Comparison of ENCODE assay signal across 10 mouse cellular contexts in genomic region chr2:25639890-25640289, GRCm38 (mm10). TPM values are rescaled to one million over a fixed set of nuclear protein-coding genes. Genes with fewer than 3 reads are reported as not detected.
DNase-seq lines count a peak whose midpoint lies in the region; ATAC-seq and TF ChIP-seq lines count a peak whose summit lies in the region.
"Had no signal": no experiment of that assay in that cellular context is flagged by ENCODE, and none has a peak within 500 bp of the region (broad histone marks: within the 10 kb centered on the region; RNA-seq: fewer than 3 reads in every experiment).

No protein-coding gene starts in this region.

- ATAC-seq in limb, embryonic 14.5 days (ENCODE audit: low FRiP score, low read depth): no peak

- no peaks in the 10 kb centered on the region for H3K4me1 ChIP-seq in kidney, adult 2 months (ENCODE audit: control insufficient read depth, insufficient read depth, low read length)
- H3K4me1 ChIP-seq in limb, embryonic 14.5 days (ENCODE audit: control insufficient read depth, insufficient read depth, low read length): no peaks in the 10 kb centered on the region

- TF ChIP-seq POLR2A in kidney, adult 2 months (IDR thresholded peaks at IDR 0.05; ENCODE audit: low read depth, low read length): no peak
- TF ChIP-seq POLR2A in limb, embryonic 14.5 days (IDR thresholded peaks at IDR 0.05; ENCODE audit: borderline replicate concordance, extremely low read depth, insufficient read depth, insufficient read length): no peak

- 22% methylated on average over 6 of the region's 6 CpGs for WGBS in kidney, adult 2 months
- WGBS in limb, embryonic 14.5 days: 18% methylated on average over 6 of the region's 6 CpGs

- DNase-seq in adrenal gland, adult 18-20 months (ENCODE audit: low spot score in 2 of 2): peak; percentile 39 to 55
- DNase-seq in adrenal gland, adult 2 months: no peak
- no peak for DNase-seq in kidney, adult 2 months
- no peak for DNase-seq in kidney, adult 8-10 months
- DNase-seq in urinary bladder, postnatal 14 days (ENCODE audit: low spot score): peak; percentile 41
- DNase-seq in urinary bladder, adult 2 months (ENCODE audit: low spot score): no peak
- peak; percentile 37 for DNase-seq in limb, embryonic 14.5 days (ENCODE audit: low spot score)
- DNase-seq in thymus, postnatal 36 days: peak; percentile 47 to 64

- no peak overlapping the region for H3K27ac ChIP-seq in kidney, adult 2 months (ENCODE audit: insufficient read depth, low read depth, low read length)
- no peak overlapping the region for H3K27ac ChIP-seq in limb, embryonic 14.5 days (replicated peaks; ENCODE audit: low read depth, low read length)
- H3K27ac ChIP-seq: macrophage had no signal

- H3K4me2 ChIP-seq in limb, embryonic 14.5 days (replicated peaks; ENCODE audit: low read depth, low read length, severe bottlenecking): no peak overlapping the region

- no peaks in the 10 kb centered on the region for H3K36me3 ChIP-seq in kidney, adult 2 months (ENCODE audit: control insufficient read depth, insufficient read depth, low read length)
- no peaks in the 10 kb centered on the region for H3K36me3 ChIP-seq in limb, embryonic 14.5 days (ENCODE audit: control insufficient read depth, insufficient read depth, low read length)

- H3K4me3 ChIP-seq in kidney, adult 2 months (ENCODE audit: insufficient read depth, low read depth, low read length): no peak overlapping the region
- H3K4me3 ChIP-seq in limb, embryonic 14.5 days (replicated peaks; ENCODE audit: low read length): no peak overlapping the region

- no peak overlapping the region for H3K9ac ChIP-seq in limb, embryonic 14.5 days (ENCODE audit: low read depth, low read length, severe bottlenecking)

- H3K9me3 ChIP-seq in limb, embryonic 14.5 days (ENCODE audit: control insufficient read depth, low read length): no peaks in the 10 kb centered on the region

- H3K27me3 ChIP-seq in kidney, adult 2 months (replicated peaks; ENCODE audit: control insufficient read depth, insufficient read depth, low read length): no peaks in the 10 kb centered on the region
- H3K27me3 ChIP-seq in limb, embryonic 14.5 days (ENCODE audit: control insufficient read depth, insufficient read depth, low read length): no peaks in the 10 kb centered on the region

- peak; percentile 52 for TF ChIP-seq CTCF in kidney, adult 2 months (conservative IDR thresholded peaks at IDR 0.05; ENCODE audit: insufficient read depth, insufficient read length, low read depth, low read length)

RNA-seq across cellular contexts. Expression of gene Fcna, which starts 12.1 kb away (rescaled TPM):
- 10 to 100 TPM in 1 of 2 experiments, 1 to 10 TPM in 1; 5.3 to 12.3 TPM for total RNA-seq in adrenal gland, adult 18-20 months (2021)
- total RNA-seq in adrenal gland, adult 2 months (2021): 10 to 100 TPM in 1 of 2 experiments, 1 to 10 TPM in 1; 4.6 to 10.1 TPM
- polyA plus RNA-seq in adrenal gland, adult 2 months (2012; rRNA removed): 2.4 and 4.4 TPM in 2 replicates
- 1.7 and 3.4 TPM in 2 replicates for polyA plus RNA-seq in kidney, adult 2 months (2012; rRNA removed)
- polyA plus RNA-seq in urinary bladder, adult 2 months (2012; rRNA removed): 22.9 and 30.6 TPM in 2 replicates
- polyA plus RNA-seq in limb, embryonic 14.5 days (2012; rRNA removed): 0.92 and 0.98 TPM in 2 replicates
- 2.0 TPM in 2 replicates for polyA plus RNA-seq in limb, embryonic 14.5 days (2014; fragmentation: Nextera tagmentation; extraction: Ambion mirVana)

RNA-seq across cellular contexts. Expression of gene Lcn8, which starts 13.0 kb away (rescaled TPM):
- not detected for total RNA-seq in adrenal gland, adult 18-20 months (2021)
- total RNA-seq in adrenal gland, adult 2 months (2021): not detected
- polyA plus RNA-seq in adrenal gland, adult 2 months (2012; rRNA removed): not detected in 2 replicates
- not detected in 2 replicates for polyA plus RNA-seq in kidney, adult 2 months (2012; rRNA removed)
- 0.94 and 1.8 TPM in 2 replicates for polyA plus RNA-seq in urinary bladder, adult 2 months (2012; rRNA removed)
- polyA plus RNA-seq in limb, embryonic 14.5 days (2012; rRNA removed): 0.13 and 0.29 TPM in 2 replicates
- 0.72 TPM in 1 of 2 replicates, not detected in the other for polyA plus RNA-seq in limb, embryonic 14.5 days (2014; fragmentation: Nextera tagmentation; extraction: Ambion mirVana)
- polyA plus RNA-seq: macrophage had no signal

RNA-seq across cellular contexts. Expression of gene Lcn5, which starts 17.9 kb away (rescaled TPM):
- total RNA-seq in adrenal gland, adult 18-20 months (2021): not detected
- not detected for total RNA-seq in adrenal gland, adult 2 months (2021)
- polyA plus RNA-seq in adrenal gland, adult 2 months (2012; rRNA removed): not detected in 2 replicates
- polyA plus RNA-seq in kidney, adult 2 months (2012; rRNA removed): not detected in 2 replicates
- polyA plus RNA-seq in urinary bladder, adult 2 months (2012; rRNA removed): 0.32 TPM in 1 of 2 replicates, not detected in the other
- polyA plus RNA-seq in limb, embryonic 14.5 days (2012; rRNA removed): 0.26 TPM in 1 of 2 replicates, not detected in the other
- polyA plus RNA-seq in limb, embryonic 14.5 days (2014; fragmentation: Nextera tagmentation; extraction: Ambion mirVana): not detected in 2 replicates
- total RNA-seq: gastrocnemius, postnatal 4 days had no signal
- polyA plus RNA-seq: macrophage had no signal

RNA-seq across cellular contexts. Expression of gene Tmem141, which starts 18.1 kb away (rescaled TPM):
- 10 to 100 TPM; 14.6 to 38.7 TPM for total RNA-seq in adrenal gland, adult 18-20 months (2021)
- total RNA-seq in adrenal gland, adult 2 months (2021): 10 to 100 TPM; 23.2 to 35.5 TPM
- polyA plus RNA-seq in adrenal gland, adult 2 months (2012; rRNA removed): 27.1 and 27.9 TPM in 2 replicates
- polyA plus RNA-seq in kidney, adult 2 months (2012; rRNA removed): 37.7 and 43.2 TPM in 2 replicates
- polyA plus RNA-seq in urinary bladder, adult 2 months (2012; rRNA removed): 55.4 and 59.7 TPM in 2 replicates
- polyA plus RNA-seq in limb, embryonic 14.5 days (2012; rRNA removed): 25.6 and 26.8 TPM in 2 replicates
- polyA plus RNA-seq in limb, embryonic 14.5 days (2014; fragmentation: Nextera tagmentation; extraction: Ambion mirVana): 30.3 and 31.9 TPM in 2 replicates

RNA-seq across cellular contexts. Expression of gene Ccdc183, which starts 22.4 kb away (rescaled TPM):
- not detected for total RNA-seq in adrenal gland, adult 18-20 months (2021)
- total RNA-seq in adrenal gland, adult 2 months (2021): not detected
- polyA plus RNA-seq in adrenal gland, adult 2 months (2012; rRNA removed): not detected in 2 replicates
- polyA plus RNA-seq in kidney, adult 2 months (2012; rRNA removed): 0.03 TPM in 1 of 2 replicates, not detected in the other
- polyA plus RNA-seq in urinary bladder, adult 2 months (2012; rRNA removed): not detected in 2 replicates
- polyA plus RNA-seq in limb, embryonic 14.5 days (2012; rRNA removed): 0.03 TPM in 2 replicates
- 0.19 and 0.28 TPM in 2 replicates for polyA plus RNA-seq in limb, embryonic 14.5 days (2014; fragmentation: Nextera tagmentation; extraction: Ambion mirVana)
- total RNA-seq: gastrocnemius, postnatal 4 days had no signal
- polyA plus RNA-seq: macrophage had no signal

Comparison
In these comparisons a context has a peak if more than half of its experiments do, and no peak if none do; other contexts are left out.
1. DNase-seq: peak in adrenal gland, adult 18-20 months (2 of 2), urinary bladder, postnatal 14 days (single experiment), limb, embryonic 14.5 days (single experiment) and thymus, postnatal 36 days (2 of 2); none in adrenal gland, adult 2 months (single experiment), kidney, adult 2 months (single experiment), kidney, adult 8-10 months (0 of 2) and urinary bladder, adult 2 months (single experiment).